Mouse (Mus musculus): ENCODE data around the gene Sat1. TPM values are rescaled to one million over a fixed set of nuclear protein-coding genes. Genes with fewer than 3 reads are reported as not detected.
"Not testable (repeated sequence)": the region's sequence is repeated elsewhere in the genome, so short reads cannot be mapped to it uniquely, and the experiment has no call there.

Gene Sat1
- polyA plus RNA-seq (2012; rRNA removed): 97.3 and 98.1 TPM in 2 replicates

GRCm38 (mm10) chrX:155216271-155216670, at the start of gene Sat1:
Gene Sat1, minus strand, starts transcription at chrX:155216449.
- Histone ChIP-seq H3K4me1 (ENCODE audit: control insufficient read depth, insufficient read depth, low read length) (no peaks in the 10 kb centered on the region), H3K27ac (ENCODE audit: insufficient read depth, low read length) (peak within 1 kb of the TSS; percentile 94)
- TF ChIP-seq CTCF (IDR thresholded peaks at IDR 0.05; ENCODE audit: extremely low read depth, insufficient read depth, low read length) (peak; percentile 52), POLR2A (IDR thresholded peaks at IDR 0.05; ENCODE audit: extremely low read depth, insufficient read depth, low read length) (peak; percentile 71)

GRCm38 (mm10) chrX:155262915-155263252, 46.6 kb upstream of the Sat1 start:
- H3K4me3 ChIP-seq (ENCODE audit: insufficient read depth, low read length): peak overlapping the region; percentile 98

More at GRCm38 (mm10) chrX:155216271-155216670, at the start of gene Sat1:
- H3K4me3 ChIP-seq (ENCODE audit: insufficient read depth, low read length): peak within 1 kb of the TSS; percentile 79

GRCm38 (mm10) chrX:155262235-155262914, 46.1 kb upstream of the Sat1 start, which contains the start of gene Acot9:
Gene Acot9, plus strand, starts transcription at chrX:155262443.
- Histone ChIP-seq H3K27ac (ENCODE audit: insufficient read depth, low read length) (no peak within 1 kb of the TSS), H3K4me3 (ENCODE audit: insufficient read depth, low read length) (peak within 1 kb of the TSS; percentile 98), H3K4me1 (ENCODE audit: control insufficient read depth, insufficient read depth, low read length) (no peaks in the 10 kb centered on the region)
- TF ChIP-seq POLR2A (IDR thresholded peaks at IDR 0.05; ENCODE audit: extremely low read depth, insufficient read depth, low read length): peak; percentile 76
- peak; percentile 14; the same call in 1 of the 2 replicates for TF ChIP-seq CTCF (IDR thresholded peaks at IDR 0.05; ENCODE audit: extremely low read depth, insufficient read depth, low read length)

More at GRCm38 (mm10) chrX:155262915-155263252, 46.6 kb upstream of the Sat1 start:
- no peak for TF ChIP-seq CTCF (IDR thresholded peaks at IDR 0.05; ENCODE audit: extremely low read depth, insufficient read depth, low read length)
- TF ChIP-seq POLR2A (IDR thresholded peaks at IDR 0.05; ENCODE audit: extremely low read depth, insufficient read depth, low read length): no peak
- H3K4me1 ChIP-seq (ENCODE audit: control insufficient read depth, insufficient read depth, low read length): no peaks in the 10 kb centered on the region
- no peak overlapping the region for H3K27ac ChIP-seq (ENCODE audit: insufficient read depth, low read length)

GRCm38 (mm10) chrX:155256856-155257255, 40.6 kb upstream of the Sat1 start:
- no peak overlapping the region for H3K27ac ChIP-seq (ENCODE audit: insufficient read depth, low read length)
- no peaks in the 10 kb centered on the region for H3K4me1 ChIP-seq (ENCODE audit: control insufficient read depth, insufficient read depth, low read length)
- TF ChIP-seq CTCF (IDR thresholded peaks at IDR 0.05; ENCODE audit: extremely low read depth, insufficient read depth, low read length): no peak
- TF ChIP-seq POLR2A (IDR thresholded peaks at IDR 0.05; ENCODE audit: extremely low read depth, insufficient read depth, low read length): no peak
- H3K4me3 ChIP-seq (ENCODE audit: insufficient read depth, low read length): no peak overlapping the region

GRCm38 (mm10) chrX:155218277-155218676, 2.0 kb upstream of the Sat1 start:
- H3K27ac ChIP-seq (ENCODE audit: insufficient read depth, low read length): no peak overlapping the region
- H3K4me1 ChIP-seq (ENCODE audit: control insufficient read depth, insufficient read depth, low read length): no peaks in the 10 kb centered on the region
- H3K4me3 ChIP-seq (ENCODE audit: insufficient read depth, low read length): no peak overlapping the region
- no peak for TF ChIP-seq CTCF (IDR thresholded peaks at IDR 0.05; ENCODE audit: extremely low read depth, insufficient read depth, low read length)
- TF ChIP-seq POLR2A (IDR thresholded peaks at IDR 0.05; ENCODE audit: extremely low read depth, insufficient read depth, low read length): no peak

GRCm38 (mm10) chrX:155215501-155216248, 574 bp downstream of the Sat1 start:
- no peak for TF ChIP-seq POLR2A (IDR thresholded peaks at IDR 0.05; ENCODE audit: extremely low read depth, insufficient read depth, low read length)
- TF ChIP-seq CTCF (IDR thresholded peaks at IDR 0.05; ENCODE audit: extremely low read depth, insufficient read depth, low read length): no peak
- Histone ChIP-seq H3K4me1 (ENCODE audit: control insufficient read depth, insufficient read depth, low read length) (no peaks in the 10 kb centered on the region), H3K4me3 (ENCODE audit: insufficient read depth, low read length) (peak overlapping the region; percentile 79), H3K27ac (ENCODE audit: insufficient read depth, low read length) (peak overlapping the region; percentile 94)

GRCm38 (mm10) chrX:155214291-155215136, 1.7 kb downstream of the Sat1 start:
- H3K4me3 ChIP-seq (ENCODE audit: insufficient read depth, low read length): peak overlapping the region; percentile 79; the same call in 1 of the 2 replicates
- TF ChIP-seq POLR2A (IDR thresholded peaks at IDR 0.05; ENCODE audit: extremely low read depth, insufficient read depth, low read length): no peak
- H3K27ac ChIP-seq (ENCODE audit: insufficient read depth, low read length): no peak overlapping the region
- H3K4me1 ChIP-seq (ENCODE audit: control insufficient read depth, insufficient read depth, low read length): no peaks in the 10 kb centered on the region

- Histone ChIP-seq H3K27ac (ENCODE audit: insufficient read depth, low read length) (no peak overlapping the region), H3K4me1 (ENCODE audit: control insufficient read depth, insufficient read depth, low read length) (no peaks in the 10 kb centered on the region), H3K4me3 (ENCODE audit: insufficient read depth, low read length) (no peak overlapping the region)
- TF ChIP-seq POLR2A (IDR thresholded peaks at IDR 0.05; ENCODE audit: extremely low read depth, insufficient read depth, low read length): no peak
- no peak for TF ChIP-seq CTCF (IDR thresholded peaks at IDR 0.05; ENCODE audit: extremely low read depth, insufficient read depth, low read length)
Observed at GRCm38 (mm10) chrX:155208671-155209070, 7.6 kb downstream of the Sat1 start.

- not testable (repeated sequence) for H3K4me3 ChIP-seq (ENCODE audit: insufficient read depth, low read length); H3K4me1 ChIP-seq (ENCODE audit: control insufficient read depth, insufficient read depth, low read length); H3K27ac ChIP-seq (ENCODE audit: insufficient read depth, low read length)
Observed at GRCm38 (mm10) chrX:155205436-155205835, 10.8 kb downstream of the Sat1 start.
